Mouse (Mus musculus) limb, embryonic 14.5 days (tissue): Measurements from ENCODE around the gene Fbl. TPM values are rescaled to one million over a fixed set of nuclear protein-coding genes. Genes with fewer than 3 reads are reported as not detected.

Experiments
- ATAC-seq: fragments of 200-750 bp; cut with Nextera tagmentation; 2 replicates; pipeline ENCODE4 v1.8.0; 2017; ENCODE audit warnings: low read depth, moderate number of reproducible peaks, moderate TSS enrichment; ENCODE audit not compliant: low FRiP score
- DNase-seq: peaks from one replicate; pipeline ENCODE4 v3.0.0-alpha.2; 2015; ENCODE audit warnings: low spot score
- H3K27ac ChIP-seq: fragments of 300-500 bp; sonication (generic); replicated peaks from 2 replicates; pipeline ENCODE4 v1.5.1; 2014; ENCODE audit warnings: low read depth, mild to moderate bottlenecking, low read length, moderate library complexity, mixed read lengths
- H3K27me3 ChIP-seq: fragments of 300-500 bp; sonication (generic); 2 replicates; pipeline ENCODE4 v1.6.1; 2014; ENCODE audit warnings: low read length, mixed read lengths; ENCODE audit not compliant: control insufficient read depth, insufficient read depth
- H3K36me3 ChIP-seq: fragments of 300-500 bp; sonication (generic); 2 replicates; pipeline ENCODE4 v1.6.1; 2014; ENCODE audit warnings: mild to moderate bottlenecking, low read length, moderate library complexity, mixed read lengths; ENCODE audit not compliant: control insufficient read depth, insufficient read depth
- H3K4me1 ChIP-seq: fragments of 300-500 bp; sonication (generic); 2 replicates; pipeline ENCODE4 v1.6.1; 2014; ENCODE audit warnings: antibody characterized with exemption, low read length, mixed read lengths; ENCODE audit not compliant: control insufficient read depth, insufficient read depth
- H3K4me2 ChIP-seq: fragments of 300-500 bp; sonication (generic); replicated peaks from 2 replicates; pipeline ENCODE4 v1.6.1; 2014; ENCODE audit warnings: low read depth, mild to moderate bottlenecking, low read length, moderate library complexity; ENCODE audit not compliant: severe bottlenecking
- H3K4me3 ChIP-seq: fragments of 300-500 bp; sonication (generic); replicated peaks from 2 replicates; pipeline ENCODE4 v1.5.1; 2014; ENCODE audit warnings: low read length
- H3K9ac ChIP-seq: fragments of 300-500 bp; sonication (generic); 2 replicates; pipeline ENCODE4 v1.6.1; 2014; ENCODE audit warnings: mild to moderate bottlenecking, low read depth, low read length, moderate library complexity; ENCODE audit not compliant: severe bottlenecking
- H3K9me3 ChIP-seq: fragments of 300-500 bp; sonication (generic); 2 replicates; pipeline ENCODE4 v1.6.1; 2016; ENCODE audit warnings: low read length; ENCODE audit not compliant: control insufficient read depth
- POLR2A ChIP-seq: fragments of 200-500 bp; IDR thresholded peaks from 2 replicates; pipeline ENCODE4 v1.8.0; 2012; ENCODE audit warnings: inconsistent platforms, mild to moderate bottlenecking, moderate library complexity, borderline replicate concordance; ENCODE audit not compliant: insufficient read depth, insufficient read length; ENCODE audit errors: extremely low read depth
- WGBS: fragments of 180-500 bp; shearing (Covaris S2); extraction: QIAGEN DNeasy Blood & Tissue Kit; methylation state at CpG from one replicate; pipeline ENCODE4 v1.1.7; 2014; 5-methylcytosine and 5-hydroxymethylcytosine counted together
- polyA plus RNA-seq, 2 experiments: library from polyadenylated mRNA; depleted of rRNA in 1 of 2; stranded (reverse) in 1 of 2; unstranded in 1 of 2; fragments of >200 nt; fragmentation: Nextera tagmentation in 1 of 2; extraction: Ambion mirVana in 1 of 2; gene quantifications; 2 replicates each; pipeline versions ENCODE4 v1.2.1 to v1.2.3; 2012 to 2014

Fbl gene
- polyA plus RNA-seq, 2 experiments = 45.9 to 299 TPM

- ATAC-seq (no peak), DNase-seq (no peak)
- Histone ChIP-seq H3K27me3 (no peaks in the 10 kb centered on the region), H3K4me3 (no peak overlapping the region), H3K4me1 (peaks cover 5% of the 10 kb centered on the region; the same call in 1 of the 2 replicates), H3K9me3 (no peaks in the 10 kb centered on the region), H3K27ac (no peak overlapping the region), H3K36me3 (peaks cover 75% of the 10 kb centered on the region), H3K9ac (no peak overlapping the region), H3K4me2 (no peak overlapping the region)
- WGBS = 97% methylated on average over 12 of the region's 12 CpGs
- no peak for TF ChIP-seq POLR2A
These were observed 11.9 kb downstream of the Fbl start for GRCm38 (mm10) chr7:28181376-28181775.

DNA sequence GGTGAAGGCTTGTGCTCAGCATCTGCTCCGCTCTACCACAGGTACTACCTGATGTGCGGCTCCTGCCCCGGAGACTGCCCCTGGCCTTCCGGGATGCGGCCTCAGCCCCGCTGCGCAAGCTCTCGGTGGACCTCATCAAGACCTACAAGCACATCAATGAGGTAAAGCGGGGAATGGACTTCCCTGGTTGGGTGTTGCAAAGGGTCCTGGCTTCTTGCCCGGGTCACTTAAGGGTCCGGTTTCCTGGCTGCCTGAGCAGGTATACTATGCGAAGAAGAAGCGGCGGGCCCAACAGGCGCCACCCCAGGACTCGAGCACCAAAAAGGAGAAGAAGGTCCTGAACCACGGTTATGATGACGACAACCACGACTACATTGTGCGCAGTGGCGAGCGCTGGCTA lies 12.8 kb downstream of the Fbl start:
- H3K9me3 ChIP-seq = no peaks in the 10 kb centered on the region
- ATAC-seq = no peak
- H3K9ac ChIP-seq = no peak overlapping the region
- TF ChIP-seq POLR2A = no peak
- H3K4me1 ChIP-seq = peaks cover 5% of the 10 kb centered on the region; the same call in 1 of the 2 replicates
- peaks cover 75% of the 10 kb centered on the region for H3K36me3 ChIP-seq
- WGBS = 95% methylated on average over 22 of the region's 22 CpGs
- no peak overlapping the region for H3K27ac ChIP-seq
- no peaks in the 10 kb centered on the region for H3K27me3 ChIP-seq
- DNase-seq = no peak
- H3K4me2 ChIP-seq = no peak overlapping the region
- H3K4me3 ChIP-seq = no peak overlapping the region

GRCm38 (mm10) chr7:28185884-28186283 lies 16.4 kb downstream of the Fbl start:
- Histone ChIP-seq H3K36me3 (peaks cover 94% of the 10 kb centered on the region), H3K9me3 (no peaks in the 10 kb centered on the region), H3K9ac (no peak overlapping the region), H3K4me1 (peaks cover 1% of the 10 kb centered on the region; the same call in 1 of the 2 replicates), H3K4me3 (no peak overlapping the region), H3K27me3 (no peaks in the 10 kb centered on the region), H3K4me2 (no peak overlapping the region), H3K27ac (no peak overlapping the region)
- ATAC-seq = no peak
- no peak for DNase-seq
- no peak for TF ChIP-seq POLR2A
- WGBS = 96% methylated on average over 14 of the region's 14 CpGs

DNA sequence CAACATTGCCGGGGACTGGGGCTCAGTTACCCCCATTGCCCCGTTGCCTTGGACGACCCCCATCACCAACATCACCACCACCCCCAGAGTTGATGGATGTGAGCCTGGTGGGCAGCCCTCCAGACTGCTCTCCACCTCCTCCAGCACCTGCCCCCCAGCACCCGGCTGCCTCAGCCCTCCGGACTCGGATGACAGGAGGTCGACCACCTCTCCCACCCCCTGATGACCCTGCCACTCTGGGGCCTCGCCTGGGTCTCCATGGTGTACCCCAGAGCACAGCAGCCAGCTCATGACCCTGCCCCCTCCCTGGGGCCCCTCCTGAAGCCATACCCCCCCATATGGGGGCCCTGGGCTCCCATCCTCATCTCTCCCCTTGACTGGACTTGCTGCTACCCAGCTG lies 17.1 kb downstream of the Fbl start:
- ATAC-seq = no peak
- Histone ChIP-seq H3K4me3 (no peak overlapping the region), H3K27ac (no peak overlapping the region)

GRCm38 (mm10) chr7:28191489-28191888 lies 22.0 kb downstream of the Fbl start:
- Histone ChIP-seq H3K4me2 (no peak overlapping the region), H3K4me3 (no peak overlapping the region), H3K4me1 (no peaks in the 10 kb centered on the region), H3K9ac (no peak overlapping the region), H3K27ac (no peak overlapping the region), H3K9me3 (no peaks in the 10 kb centered on the region), H3K27me3 (no peaks in the 10 kb centered on the region), H3K36me3 (peaks cover 79% of the 10 kb centered on the region)
- ATAC-seq = no peak
- WGBS = 90% methylated on average over 3 of the region's 3 CpGs
- no peak for TF ChIP-seq POLR2A
- DNase-seq = no peak

More for the DNA sequence above, 17.1 kb downstream of the Fbl start:
- Histone ChIP-seq H3K4me2 (no peak overlapping the region), H3K9me3 (no peaks in the 10 kb centered on the region), H3K4me1 (no peaks in the 10 kb centered on the region), H3K9ac (no peak overlapping the region), H3K36me3 (peaks cover 96% of the 10 kb centered on the region), H3K27me3 (no peaks in the 10 kb centered on the region)
- DNase-seq = no peak
- WGBS = 91% methylated on average over 8 of the region's 8 CpGs
- TF ChIP-seq POLR2A = no peak

DNA sequence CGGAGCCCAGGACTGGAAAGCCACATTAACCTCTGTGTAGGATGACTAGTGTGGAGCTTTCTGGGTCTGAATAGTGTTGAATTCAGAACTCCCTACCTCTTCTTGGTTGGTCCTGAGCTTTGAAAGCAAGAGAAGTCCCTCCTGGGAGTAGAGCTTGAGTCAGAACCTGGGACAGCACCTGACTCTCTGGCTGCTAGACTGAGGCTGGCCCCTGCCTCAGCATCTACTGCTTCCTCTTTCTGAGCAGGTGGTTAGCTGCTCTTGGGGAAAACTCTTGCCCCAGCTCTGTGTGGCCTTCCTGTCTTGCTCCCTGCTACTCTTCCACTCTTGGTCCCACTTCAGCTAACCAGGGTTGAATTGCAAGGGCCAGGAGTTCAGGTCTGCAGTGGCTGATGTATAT lies 22.4 kb downstream of the Fbl start:
- Histone ChIP-seq H3K4me1 (no peaks in the 10 kb centered on the region), H3K4me2 (no peak overlapping the region), H3K27ac (no peak overlapping the region), H3K4me3 (no peak overlapping the region), H3K9ac (no peak overlapping the region), H3K36me3 (peaks cover 75% of the 10 kb centered on the region), H3K9me3 (no peaks in the 10 kb centered on the region), H3K27me3 (no peaks in the 10 kb centered on the region)
- DNase-seq (no peak), ATAC-seq (no peak)
- TF ChIP-seq POLR2A = no peak
- WGBS = 90% methylated on average over 1 of the region's 1 CpGs
